Mouse (Mus musculus) spleen, embryonic (tissue): ENCODE data around the gene Myh9.

Experiments used
- CTCF ChIA-PET: fragments of 350-600 bp; sonication (Branson Sonifier 250); formaldehyde crosslinking; loops from one replicate; lab custom pipeline; 2022; lab: Charles Lee

Gene Myh9

GRCm38 (mm10) chr15:77796409-77797035 lies 45.5 kb downstream of the Myh9 start:
- CTCF ChIA-PET, result interaction anchor here (0.6 kb wide), 1 partner anchor 1316 kb away, joined by 20 read pairs; no protein-coding TSS in a partner anchor

GRCm38 (mm10) chr15:77794908-77795356 lies 47.0 kb downstream of the Myh9 start:
- CTCF ChIA-PET, result no interaction called here

- CTCF ChIA-PET, result no interaction called here
These were observed 47.7 kb downstream of the Myh9 start for GRCm38 (mm10) chr15:77794138-77794907.

- CTCF ChIA-PET, result interaction anchor here (0.7 kb wide), 1 partner anchor 9 kb away, joined by 3 read pairs; no protein-coding TSS in a partner anchor
These were observed 48.4 kb downstream of the Myh9 start for GRCm38 (mm10) chr15:77793554-77793953.

GRCm38 (mm10) chr15:77793094-77793493 lies 48.9 kb downstream of the Myh9 start:
- CTCF ChIA-PET, result interaction anchor here (0.7 kb wide), 1 partner anchor 8 kb away, joined by 3 read pairs; no protein-coding TSS in a partner anchor

- CTCF ChIA-PET, result no interaction called here
These were observed 49.9 kb downstream of the Myh9 start for GRCm38 (mm10) chr15:77792056-77792455.

GRCm38 (mm10) chr15:77790656-77791405 lies 51.1 kb downstream of the Myh9 start:
- CTCF ChIA-PET, result interaction anchor here (0.6 kb wide), 1 partner anchor 46 kb away, joined by 4 read pairs; no protein-coding TSS in a partner anchor

GRCm38 (mm10) chr15:77789186-77789585 lies 52.8 kb downstream of the Myh9 start:
- CTCF ChIA-PET, result interaction anchor here (0.7 kb wide), 1 partner anchor 9 kb away, joined by 3 read pairs; no protein-coding TSS in a partner anchor

GRCm38 (mm10) chr15:77788356-77788755 lies 53.6 kb downstream of the Myh9 start:
- CTCF ChIA-PET, result interaction anchor here (0.6 kb wide), 2 partner anchors 102 to 144 kb away, joined by 4 to 6 read pairs; no protein-coding TSS in a partner anchor

GRCm38 (mm10) chr15:77785807-77786206 lies 56.2 kb downstream of the Myh9 start:
- CTCF ChIA-PET, result no interaction called here

- CTCF ChIA-PET, result interaction anchor here (1.2 kb wide), 1 partner anchor 9 kb away, joined by 3 read pairs; no protein-coding TSS in a partner anchor
These were observed 57.7 kb downstream of the Myh9 start for GRCm38 (mm10) chr15:77784039-77784824.

- CTCF ChIA-PET, result interaction anchor here (1.0 kb wide), 1 partner anchor 32 kb away, joined by 3 read pairs; no protein-coding TSS in a partner anchor
These were observed 59.4 kb downstream of the Myh9 start for GRCm38 (mm10) chr15:77782449-77783014.

- CTCF ChIA-PET, result interaction anchor here (0.7 to 1.4 kb wide), 4 partner anchors 10 to 115 kb away, joined by 3 to 12 read pairs (median 4); no protein-coding TSS in a partner anchor
These were observed 66.6 kb downstream of the Myh9 start for GRCm38 (mm10) chr15:77775186-77775963.

- CTCF ChIA-PET, result interaction anchor here (0.5 to 0.6 kb wide), 2 partner anchors 13 to 788 kb away, joined by 3 read pairs; no protein-coding TSS in a partner anchor
These were observed 67.7 kb downstream of the Myh9 start for GRCm38 (mm10) chr15:77774303-77774702.

- CTCF ChIA-PET, result interaction anchor here (0.6 kb wide), 1 partner anchor 1176 kb away, joined by 3 read pairs; no protein-coding TSS in a partner anchor
These were observed 68.7 kb downstream of the Myh9 start for GRCm38 (mm10) chr15:77773099-77773915.

GRCm38 (mm10) chr15:77770942-77771341 lies 71.0 kb downstream of the Myh9 start:
- CTCF ChIA-PET, result interaction anchor here (2.2 kb wide), 1 partner anchor 14 kb away, joined by 6 read pairs; the partner anchor contains the start of gene Apol8

- CTCF ChIA-PET, result interaction anchor here (2.2 kb wide), 1 partner anchor 13 kb away, joined by 6 read pairs; the partner anchor contains the start of gene Apol8
These were observed 71.6 kb downstream of the Myh9 start for GRCm38 (mm10) chr15:77770341-77770740.

- CTCF ChIA-PET, result no interaction called here
These were observed 75.0 kb downstream of the Myh9 start for GRCm38 (mm10) chr15:77766981-77767380.
